Mouse (Mus musculus) liver, embryonic 14.5 days (tissue): ENCODE data around the gene Slc18b1.

Experiments used
- CTCF ChIP-seq: IDR thresholded peaks from 2 replicates; pipeline ENCODE4 v1.5.1; 2016; ENCODE audit warnings: antibody characterized with exemption, low read depth, control low read depth
- EP300 ChIP-seq: IDR thresholded peaks from 2 replicates; pipeline ENCODE4 v1.6.1; 2016; ENCODE audit warnings: antibody characterized with exemption, low read depth

- TF ChIP-seq CTCF (no peak), EP300 (no peak)
Observed at GRCm38 (mm10) chr10:23784121-23784520, 12.7 kb upstream of the Slc18b1 start.
